Mouse (Mus musculus): ENCODE results near the gene Cyp3a41a. TPM values are rescaled to one million over a fixed set of nuclear protein-coding genes. Genes with fewer than 3 reads are reported as not detected.
"Not testable (repeated sequence)": the region's sequence is repeated elsewhere in the genome, so short reads cannot be mapped to it uniquely, and the experiment has no call there.

The Cyp3a41a gene
- total RNA-seq (2021) = not detected
- long read RNA-seq, experiment 1 = 0 reads
- long read RNA-seq, experiment 2 = 0 reads

GRCm38 (mm10) chr5:145720036-145720435, at the start of gene Cyp3a41a:
Gene Cyp3a41a (minus strand): TSS chr5:145720136.
- not testable (repeated sequence) for DNase-seq

- not testable (repeated sequence) for DNase-seq
Measured at GRCm38 (mm10) chr5:145737512-145737911, 17.6 kb upstream of the Cyp3a41a start.

- not testable (repeated sequence) for DNase-seq
Measured at GRCm38 (mm10) chr5:145714296-145714695, 5.6 kb downstream of the Cyp3a41a start.

GRCm38 (mm10) chr5:145707372-145707771, 12.6 kb downstream of the Cyp3a41a start:
- not testable (repeated sequence) for DNase-seq

- no peak for DNase-seq
Measured at GRCm38 (mm10) chr5:145662007-145662406, 57.9 kb downstream of the Cyp3a41a start.

- DNase-seq = no peak
Measured at GRCm38 (mm10) chr5:145647779-145648178, 72.2 kb downstream of the Cyp3a41a start.

Other genes starting within 250 kb of the Cyp3a41a start
- not detected for gene Cyp3a41b, start 135.4 kb downstream of the Cyp3a41a start, total RNA-seq (2021)
- not detected for gene Cyp3a44, start 85.7 kb upstream of the Cyp3a41a start, total RNA-seq (2021)
- not detected for gene Cyp3a11, start 159.8 kb upstream of the Cyp3a41a start, total RNA-seq (2021)